Mouse (Mus musculus): ENCODE measurements around the gene Hsd11b2.
"Not testable (repeated sequence)": the region's sequence is repeated elsewhere in the genome, so short reads cannot be mapped to it uniquely, and the experiment has no call there.

Hsd11b2 gene

GRCm38 (mm10) chr8:105564573-105565229 lies 46.1 kb downstream of the Hsd11b2 start:
- not testable (repeated sequence) for DNase-seq

- no peak for DNase-seq
Observed at GRCm38 (mm10) chr8:105565401-105565881, 46.9 kb downstream of the Hsd11b2 start.

GRCm38 (mm10) chr8:105565952-105566702 lies 47.6 kb downstream of the Hsd11b2 start, which contains the start of gene Atp6v0d1:
Gene Atp6v0d1, minus strand, starts transcription at chr8:105566047.
- peak; percentile 99 for DNase-seq

GRCm38 (mm10) chr8:105566703-105567595 lies 48.4 kb downstream of the Hsd11b2 start:
- DNase-seq, result peak in 1 of 2 experiments; percentile 25

- DNase-seq, result no peak
Observed at GRCm38 (mm10) chr8:105571810-105572209, 53.3 kb downstream of the Hsd11b2 start.

- DNase-seq, result peak in 1 of 2 experiments; percentile 33
Observed at GRCm38 (mm10) chr8:105573427-105573826, 54.9 kb downstream of the Hsd11b2 start.

All from cerebellum, postnatal 36 days (tissue).